ENCODE assay signal across 8 mouse cellular contexts in genomic region chr15:32437654-32438053, GRCm38 (mm10).
DNase-seq lines count a peak whose midpoint lies in the region; ATAC-seq and TF ChIP-seq lines count a peak whose summit lies in the region.
"Had no signal": no experiment of that assay in that cellular context is flagged by ENCODE, and none has a peak within 500 bp of the region (broad histone marks: within the 10 kb centered on the region; RNA-seq: fewer than 3 reads in every experiment).

No protein-coding gene starts in this region.

- no peak overlapping the region for H3K4me3 ChIP-seq in cerebellum, adult 2 months (replicated peaks; ENCODE audit: insufficient read depth, low read depth, low read length)
- no peak overlapping the region for H3K4me3 ChIP-seq in hindbrain, embryonic 14.5 days (replicated peaks; ENCODE audit: low read length)
- no peak overlapping the region for H3K4me3 ChIP-seq in left cerebral cortex, adult 2 months
- H3K4me3 ChIP-seq in midbrain, embryonic 14.5 days (replicated peaks; ENCODE audit: low read depth, low read length): no peak overlapping the region
- H3K4me3 ChIP-seq in stomach, postnatal 0 days (ENCODE audit: low read depth, low read length): no peak overlapping the region
- H3K4me3 ChIP-seq: limb, embryonic 12.5 days had no signal

- no peaks in the 10 kb centered on the region for H3K27me3 ChIP-seq in cerebellum, adult 2 months (ENCODE audit: control insufficient read depth, insufficient read depth, low read length)
- H3K27me3 ChIP-seq in hindbrain, embryonic 14.5 days (ENCODE audit: control insufficient read depth, insufficient read depth, low read length): no peaks in the 10 kb centered on the region
- H3K27me3 ChIP-seq in midbrain, embryonic 14.5 days (ENCODE audit: control insufficient read depth, insufficient read depth, low read length): no peaks in the 10 kb centered on the region
- H3K27me3 ChIP-seq in stomach, postnatal 0 days (ENCODE audit: control insufficient read depth, insufficient read depth, low read length): no peaks in the 10 kb centered on the region
- H3K27me3 ChIP-seq: limb, embryonic 12.5 days had no signal

- H3K4me1 ChIP-seq in cerebellum, adult 2 months (ENCODE audit: control insufficient read depth, insufficient read depth, low read length): 0 out of 2 replicates have a peak, but pooled peaks cover 2% of the 10 kb centered on the region
- H3K4me1 ChIP-seq in hindbrain, embryonic 14.5 days (replicated peaks; ENCODE audit: control insufficient read depth, insufficient read depth, low read length): 0 out of 2 replicates have a peak, but pooled peaks cover 3% of the 10 kb centered on the region
- peaks cover 5% of the 10 kb centered on the region; the same call in 1 of the 2 replicates for H3K4me1 ChIP-seq in midbrain, embryonic 14.5 days (ENCODE audit: control insufficient read depth, insufficient read depth, low read length)
- no peaks in the 10 kb centered on the region for H3K4me1 ChIP-seq in stomach, postnatal 0 days (replicated peaks; ENCODE audit: control insufficient read depth, insufficient read depth)

- H3K4me2 ChIP-seq in hindbrain, embryonic 14.5 days (replicated peaks): no peak overlapping the region
- no peak overlapping the region for H3K4me2 ChIP-seq in midbrain, embryonic 14.5 days (ENCODE audit: low read length)
- no peak overlapping the region for H3K4me2 ChIP-seq in stomach, postnatal 0 days (replicated peaks; ENCODE audit: low read depth)
- H3K4me2 ChIP-seq: limb, embryonic 12.5 days had no signal

- no peaks in the 10 kb centered on the region for H3K9me3 ChIP-seq in hindbrain, embryonic 14.5 days (ENCODE audit: control insufficient read depth, low read length)
- no peaks in the 10 kb centered on the region for H3K9me3 ChIP-seq in midbrain, embryonic 14.5 days (ENCODE audit: control insufficient read depth, low read length)
- no peaks in the 10 kb centered on the region for H3K9me3 ChIP-seq in stomach, postnatal 0 days (ENCODE audit: control insufficient read depth, low read length)
- H3K9me3 ChIP-seq: limb, embryonic 12.5 days had no signal

- no peak overlapping the region for H3K9ac ChIP-seq in hindbrain, embryonic 14.5 days
- H3K9ac ChIP-seq in midbrain, embryonic 14.5 days (replicated peaks; ENCODE audit: low read length): no peak overlapping the region
- H3K9ac ChIP-seq in stomach, postnatal 0 days (ENCODE audit: low read length): no peak overlapping the region
- H3K9ac ChIP-seq: limb, embryonic 12.5 days had no signal

- H3K36me3 ChIP-seq in hindbrain, embryonic 14.5 days (replicated peaks; ENCODE audit: control insufficient read depth, insufficient read depth): no peaks in the 10 kb centered on the region
- no peaks in the 10 kb centered on the region for H3K36me3 ChIP-seq in midbrain, embryonic 14.5 days (ENCODE audit: control insufficient read depth, insufficient read depth, low read length)
- H3K36me3 ChIP-seq in stomach, postnatal 0 days (ENCODE audit: control insufficient read depth, insufficient read depth, low read length): no peaks in the 10 kb centered on the region
- H3K36me3 ChIP-seq: limb, embryonic 12.5 days had no signal

- intact Hi-C loops in left cerebral cortex, adult 2 months (cut with DNase I): loop anchor here (2.0 to 5.0 kb wide), 2 partner anchors 191 to 425 kb away; no protein-coding TSS in a partner anchor

- peak; percentile 88 for TF ChIP-seq CTCF in cerebellum, adult 2 months (IDR thresholded peaks at IDR 0.05; ENCODE audit: borderline replicate concordance, insufficient read depth, low read depth, low read length)
- peak; percentile 87 for TF ChIP-seq CTCF in left cerebral cortex, adult 2 months (IDR thresholded peaks at IDR 0.05)
- peak; percentile 86 for TF ChIP-seq CTCF in stomach, postnatal 0 days (IDR thresholded peaks at IDR 0.05; ENCODE audit: low read depth)

- ATAC-seq in frontal cortex, adult (ENCODE audit: low TSS enrichment): peak; percentile 92
- peak; percentile 70; the same call in 1 of the 2 replicates for ATAC-seq in hindbrain, embryonic 14.5 days (ENCODE audit: low FRiP score)
- no peak; the same call in 1 of the 2 replicates for ATAC-seq in midbrain, embryonic 14.5 days (ENCODE audit: low FRiP score, low TSS enrichment)
- no peak for ATAC-seq in stomach, postnatal 0 days (ENCODE audit: low FRiP score, low TSS enrichment)

- TF ChIP-seq EP300 in stomach, postnatal 0 days (optimal IDR thresholded peaks at IDR 0.05): no peak

- TF ChIP-seq POLR2A in cerebellum, adult 2 months (IDR thresholded peaks at IDR 0.05; ENCODE audit: borderline replicate concordance, insufficient read depth, low read length): no peak

- 25% methylated on average over 6 of the region's 6 CpGs for WGBS in cerebellum, adult 2 months
- 28% methylated on average over 6 of the region's 6 CpGs for WGBS in hindbrain, embryonic 14.5 days
- WGBS in midbrain, embryonic 14.5 days: 22% methylated on average over 6 of the region's 6 CpGs
- WGBS in stomach, postnatal 0 days: 28% methylated on average over 6 of the region's 6 CpGs

- no peak overlapping the region for H3K27ac ChIP-seq in cerebellum, adult 2 months (ENCODE audit: insufficient read depth, low read length)
- no peak overlapping the region for H3K27ac ChIP-seq in hindbrain, embryonic 14.5 days
- no peak overlapping the region for H3K27ac ChIP-seq in left cerebral cortex, adult 2 months
- H3K27ac ChIP-seq in midbrain, embryonic 14.5 days (replicated peaks; ENCODE audit: low read depth, low read length): no peak overlapping the region
- H3K27ac ChIP-seq in stomach, postnatal 0 days (replicated peaks): no peak overlapping the region
- H3K27ac ChIP-seq: limb, embryonic 12.5 days had no signal

- DNase-seq in adipocyte (ENCODE audit: low spot score): peak; percentile 88
- peak; percentile 73 to 82 for DNase-seq in cerebellum, adult 2 months
- DNase-seq in hindbrain, embryonic 14.5 days (ENCODE audit: low spot score): peak; percentile 77
- peak; percentile 74 to 80 for DNase-seq in left cerebral cortex, adult 2 months (ENCODE audit: extremely low spot score in 1 of 2, low spot score in 2 of 2)
- peak; percentile 83 for DNase-seq in midbrain, embryonic 14.5 days
- peak; percentile 69 for DNase-seq in stomach, postnatal 0 days (ENCODE audit: low spot score)

Comparison
In these comparisons a context has a peak if more than half of its experiments do, and no peak if none do; other contexts are left out.
1. ATAC-seq: peak in frontal cortex, adult (single experiment) and hindbrain, embryonic 14.5 days (single experiment); none in midbrain, embryonic 14.5 days (single experiment) and stomach, postnatal 0 days (single experiment).
2. Peak in every context shown above with its lines, with median percentiles within 50 percentile points of each other: DNase-seq and CTCF ChIP-seq.